Mouse (Mus musculus) liver, embryonic 11.5 days (tissue): Measurements from ENCODE around the gene Nr1h4. TPM values are rescaled to one million over a fixed set of nuclear protein-coding genes. Genes with fewer than 3 reads are reported as not detected.

Experiments used
- ATAC-seq: fragments of 200-750 bp; cut with Nextera tagmentation; replicated peaks from 2 replicates; pipeline ENCODE4 v1.8.0; 2017; ENCODE audit warnings: moderate number of reproducible peaks, mild to moderate bottlenecking, moderate TSS enrichment, moderate library complexity; ENCODE audit not compliant: low FRiP score
- DNase-seq: peaks from one replicate; pipeline ENCODE4 v3.0.0-alpha.2; 2017; ENCODE audit warnings: low spot score
- H3K27ac ChIP-seq: fragments of 300-500 bp; sonication (generic); 2 replicates; pipeline ENCODE4 v1.5.1; 2014; ENCODE audit warnings: mild to moderate bottlenecking, low read depth, low read length, control low read depth
- H3K27me3 ChIP-seq: fragments of 300-500 bp; sonication (generic); replicated peaks from 2 replicates; pipeline ENCODE4 v1.6.1; 2014; ENCODE audit warnings: low read length, mixed read lengths; ENCODE audit not compliant: control insufficient read depth, insufficient read depth
- H3K36me3 ChIP-seq: fragments of 300-500 bp; sonication (generic); 2 replicates; pipeline ENCODE4 v1.6.1; 2014; ENCODE audit warnings: mild to moderate bottlenecking, low read length, moderate library complexity, mixed read lengths; ENCODE audit not compliant: control insufficient read depth, insufficient read depth
- H3K4me1 ChIP-seq: fragments of 300-500 bp; sonication (generic); replicated peaks from 2 replicates; pipeline ENCODE4 v1.6.1; 2014; ENCODE audit warnings: low read length, mixed read lengths; ENCODE audit not compliant: control insufficient read depth, insufficient read depth
- H3K4me2 ChIP-seq: fragments of 300-500 bp; sonication (generic); 2 replicates; pipeline ENCODE4 v1.6.1; 2014; ENCODE audit warnings: mild to moderate bottlenecking, control low read depth, moderate library complexity
- H3K4me3 ChIP-seq: fragments of 300-500 bp; sonication (generic); 2 replicates; pipeline ENCODE4 v1.5.1; 2014; ENCODE audit warnings: low read depth, low read length, control low read depth
- H3K9ac ChIP-seq: fragments of 300-500 bp; sonication (generic); 2 replicates; pipeline ENCODE4 v1.6.1; 2014; ENCODE audit warnings: low read depth, low read length, control low read depth
- H3K9me3 ChIP-seq: fragments of 300-500 bp; sonication (generic); 2 replicates; pipeline ENCODE4 v1.6.1; 2016; ENCODE audit warnings: low read length, inconsistent platforms, mixed read lengths; ENCODE audit not compliant: control insufficient read depth
- WGBS: fragments of 180-500 bp; shearing (Covaris S2); extraction: QIAGEN DNeasy Blood & Tissue Kit; methylation state at CpG from one replicate; pipeline ENCODE4 v1.1.7; 2014; 5-methylcytosine and 5-hydroxymethylcytosine counted together
- polyA plus RNA-seq: library from polyadenylated mRNA; unstranded; fragments of >200 nt; fragmentation: Nextera tagmentation; extraction: Ambion mirVana; gene quantifications from 2 replicates; pipeline ENCODE4 v1.2.1, GENCODE M21; 2014

Gene Nr1h4
- polyA plus RNA-seq, 1 experiment from 2014 or later, result 1.9 TPM

- no peak overlapping the region for H3K4me3 ChIP-seq
- no peak overlapping the region for H3K4me2 ChIP-seq
- H3K27me3 ChIP-seq, result no peaks in the 10 kb centered on the region
- H3K9me3 ChIP-seq, result no peaks in the 10 kb centered on the region
- peaks cover 2% of the 10 kb centered on the region; the same call in 1 of the 2 replicates for H3K36me3 ChIP-seq
- H3K9ac ChIP-seq, result no peak overlapping the region
- peaks cover 6% of the 10 kb centered on the region for H3K4me1 ChIP-seq
- WGBS, result 69% methylated on average over 7 of the region's 7 CpGs
- DNase-seq (no peak), ATAC-seq (no peak)
- no peak overlapping the region for H3K27ac ChIP-seq
These were observed 94.0 kb downstream of the Nr1h4 start for GRCm38 (mm10) chr10:89439380-89439779.

- DNase-seq, result no peak
- 84% methylated on average over 12 of the region's 12 CpGs for WGBS
- peaks cover 3% of the 10 kb centered on the region for H3K4me1 ChIP-seq
These were observed 95.4 kb downstream of the Nr1h4 start for GRCm38 (mm10) chr10:89437996-89438395.

GRCm38 (mm10) chr10:89437472-89437871 is 95.9 kb downstream of the Nr1h4 start:
- 84% methylated on average over 9 of the region's 9 CpGs for WGBS
- no peak overlapping the region for H3K9ac ChIP-seq
- DNase-seq (no peak), ATAC-seq (no peak)
- no peak overlapping the region for H3K27ac ChIP-seq
- H3K36me3 ChIP-seq, result peaks cover 5% of the 10 kb centered on the region; the same call in 1 of the 2 replicates
- H3K4me1 ChIP-seq, result peaks cover 3% of the 10 kb centered on the region
- no peaks in the 10 kb centered on the region for H3K9me3 ChIP-seq
- H3K4me3 ChIP-seq, result no peak overlapping the region
- no peak overlapping the region for H3K4me2 ChIP-seq
- no peaks in the 10 kb centered on the region for H3K27me3 ChIP-seq

More at GRCm38 (mm10) chr10:89437996-89438395, 95.4 kb downstream of the Nr1h4 start:
- no peak overlapping the region for H3K27ac ChIP-seq
- H3K9ac ChIP-seq, result no peak overlapping the region
- H3K36me3 ChIP-seq, result peaks cover 5% of the 10 kb centered on the region; the same call in 1 of the 2 replicates
- no peak for ATAC-seq
- no peak overlapping the region for H3K4me3 ChIP-seq
- no peaks in the 10 kb centered on the region for H3K27me3 ChIP-seq
- H3K9me3 ChIP-seq, result no peaks in the 10 kb centered on the region
- no peak overlapping the region for H3K4me2 ChIP-seq

GRCm38 (mm10) chr10:89435920-89436319 is 97.5 kb downstream of the Nr1h4 start:
- H3K27me3 ChIP-seq, result no peaks in the 10 kb centered on the region
- H3K27ac ChIP-seq, result no peak overlapping the region
- H3K4me3 ChIP-seq, result no peak overlapping the region
- no peak overlapping the region for H3K4me2 ChIP-seq
- H3K9ac ChIP-seq, result no peak overlapping the region
- H3K4me1 ChIP-seq, result peaks cover 3% of the 10 kb centered on the region
- DNase-seq (no peak), ATAC-seq (no peak)
- no peaks in the 10 kb centered on the region for H3K9me3 ChIP-seq
- WGBS, result 86% methylated on average over 9 of the region's 9 CpGs
- H3K36me3 ChIP-seq, result peaks cover 5% of the 10 kb centered on the region; the same call in 1 of the 2 replicates

GRCm38 (mm10) chr10:89435413-89435812 is 98.0 kb downstream of the Nr1h4 start:
- peaks cover 3% of the 10 kb centered on the region for H3K4me1 ChIP-seq
- H3K4me3 ChIP-seq, result no peak overlapping the region
- peaks cover 5% of the 10 kb centered on the region; the same call in 1 of the 2 replicates for H3K36me3 ChIP-seq
- H3K9me3 ChIP-seq, result no peaks in the 10 kb centered on the region
- no peaks in the 10 kb centered on the region for H3K27me3 ChIP-seq
- no peak overlapping the region for H3K4me2 ChIP-seq
- H3K27ac ChIP-seq, result no peak overlapping the region
- 89% methylated on average over 12 of the region's 12 CpGs for WGBS
- DNase-seq (no peak), ATAC-seq (no peak)
- no peak overlapping the region for H3K9ac ChIP-seq

- ATAC-seq (no peak), DNase-seq (no peak)
- WGBS, result 87% methylated on average over 17 of the region's 17 CpGs
- Histone ChIP-seq H3K4me3 (no peak overlapping the region), H3K36me3 (peaks cover 5% of the 10 kb centered on the region; the same call in 1 of the 2 replicates), H3K4me1 (peaks cover 3% of the 10 kb centered on the region), H3K4me2 (no peak overlapping the region), H3K27ac (no peak overlapping the region), H3K9me3 (no peaks in the 10 kb centered on the region), H3K9ac (no peak overlapping the region), H3K27me3 (no peaks in the 10 kb centered on the region)
These were observed 98.7 kb downstream of the Nr1h4 start for GRCm38 (mm10) chr10:89434509-89435210.

- no peak overlapping the region for H3K9ac ChIP-seq
- peaks cover 10% of the 10 kb centered on the region; the same call in 1 of the 2 replicates for H3K36me3 ChIP-seq
These were observed 100.6 kb downstream of the Nr1h4 start for GRCm38 (mm10) chr10:89432743-89433142.

GRCm38 (mm10) chr10:89430751-89431150 is 102.6 kb downstream of the Nr1h4 start:
- no peak overlapping the region for H3K4me2 ChIP-seq
- peaks cover 7% of the 10 kb centered on the region; the same call in 1 of the 2 replicates for H3K36me3 ChIP-seq
- H3K4me1 ChIP-seq, result no peaks in the 10 kb centered on the region; the same call in none of the 2 replicates
- H3K4me3 ChIP-seq, result no peak overlapping the region
- H3K27me3 ChIP-seq, result no peaks in the 10 kb centered on the region
- no peaks in the 10 kb centered on the region for H3K9me3 ChIP-seq
- ATAC-seq (no peak), DNase-seq (no peak)
- H3K9ac ChIP-seq, result no peak overlapping the region
- no peak overlapping the region for H3K27ac ChIP-seq
- WGBS, result 84% methylated on average over 7 of the region's 7 CpGs

More at GRCm38 (mm10) chr10:89432743-89433142, 100.6 kb downstream of the Nr1h4 start:
- Histone ChIP-seq H3K27ac (no peak overlapping the region), H3K4me3 (no peak overlapping the region), H3K27me3 (no peaks in the 10 kb centered on the region), H3K9me3 (no peaks in the 10 kb centered on the region), H3K4me2 (no peak overlapping the region), H3K4me1 (no peaks in the 10 kb centered on the region; the same call in none of the 2 replicates)
- WGBS, result 89% methylated on average over 13 of the region's 13 CpGs
- ATAC-seq, result no peak
- no peak for DNase-seq
